Mouse (Mus musculus) monocyte, adult 5-6 weeks (primary cell): Measurements from ENCODE around the gene Tbl1x. TPM values are rescaled to one million over a fixed set of nuclear protein-coding genes. Genes with fewer than 3 reads are reported as not detected.
"Not testable (repeated sequence)": the region's sequence is repeated elsewhere in the genome, so short reads cannot be mapped to it uniquely, and the experiment has no call there.

Experiments used
- ATAC-seq: fragments of 153-309, 156-312 bp; replicated peaks from 2 replicates; pipeline ENCODE4 v1.8.0; 2017; ENCODE audit warnings: mild to moderate bottlenecking; ENCODE audit not compliant: low TSS enrichment, insufficient number of reproducible peaks, severe bottlenecking, poor library complexity, low FRiP score
- total RNA-seq: library from RNA; stranded (forward); fragments of 200-1000, 200-491, 200-594 nt; gene quantifications from 3 replicates; pipeline ENCODE4 v1.2.3, GENCODE M21; 2017

The Tbl1x gene
- total RNA-seq, 1 experiment from 2014 or later, result 18.1 TPM

DNA sequence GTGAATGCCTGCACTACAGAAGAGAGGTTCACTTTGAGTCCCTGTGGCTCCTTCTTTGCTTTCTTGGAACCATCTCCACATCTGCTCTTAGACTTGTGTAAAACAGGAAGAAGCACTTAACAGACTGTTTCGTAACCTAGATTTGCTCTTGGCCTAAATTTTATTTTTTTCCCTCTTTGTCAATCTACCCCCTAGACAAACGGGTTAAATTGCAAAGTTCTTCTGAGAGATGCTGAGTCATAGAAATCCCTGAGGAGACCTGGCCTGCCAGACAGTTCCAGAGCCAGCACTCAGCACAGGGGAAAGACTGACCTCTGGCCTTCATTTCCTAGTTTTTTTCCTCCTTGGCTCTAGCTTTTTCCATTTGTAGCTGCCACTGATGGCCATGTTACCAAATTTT is 23.1 kb downstream of the Tbl1x start:
- no peak for ATAC-seq

DNA sequence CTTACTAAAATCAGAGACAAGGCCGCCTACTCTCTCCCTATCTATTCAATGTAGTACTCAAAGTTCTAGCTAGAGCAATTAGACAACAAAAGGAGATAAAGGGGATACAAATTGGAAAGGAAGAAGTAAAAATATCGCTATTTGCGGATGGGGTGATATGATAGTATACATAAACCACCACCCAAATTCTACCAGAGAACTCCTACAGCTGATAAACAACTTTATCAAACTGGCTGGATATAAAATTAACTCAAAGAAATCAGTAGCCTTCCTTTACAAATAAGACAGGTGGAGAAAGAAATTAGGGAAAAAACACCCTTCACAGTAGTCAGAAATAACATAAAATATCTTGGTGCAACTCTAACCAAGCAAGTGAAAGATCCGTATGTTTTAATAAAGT is 29.0 kb downstream of the Tbl1x start:
- not testable (repeated sequence) for ATAC-seq

DNA sequence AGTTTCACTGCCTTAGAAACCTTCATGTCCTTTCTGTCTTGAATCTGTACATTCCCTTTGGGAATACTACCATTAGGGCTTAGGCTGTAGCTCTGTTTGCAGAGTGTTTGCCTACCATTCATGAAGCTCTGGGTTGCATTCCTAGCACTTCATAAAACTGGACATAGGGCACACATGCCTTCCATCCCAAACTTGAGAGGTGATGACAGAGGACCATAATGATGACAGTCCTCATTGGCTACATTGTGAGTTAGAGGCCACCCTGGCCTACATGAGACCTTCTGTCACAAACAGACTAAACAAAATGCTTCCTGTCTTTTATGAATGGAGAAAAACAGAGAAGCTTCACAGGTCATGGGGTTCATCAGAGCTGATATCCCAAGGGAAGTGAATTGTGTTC is 33.2 kb downstream of the Tbl1x start:
- no peak for ATAC-seq

DNA sequence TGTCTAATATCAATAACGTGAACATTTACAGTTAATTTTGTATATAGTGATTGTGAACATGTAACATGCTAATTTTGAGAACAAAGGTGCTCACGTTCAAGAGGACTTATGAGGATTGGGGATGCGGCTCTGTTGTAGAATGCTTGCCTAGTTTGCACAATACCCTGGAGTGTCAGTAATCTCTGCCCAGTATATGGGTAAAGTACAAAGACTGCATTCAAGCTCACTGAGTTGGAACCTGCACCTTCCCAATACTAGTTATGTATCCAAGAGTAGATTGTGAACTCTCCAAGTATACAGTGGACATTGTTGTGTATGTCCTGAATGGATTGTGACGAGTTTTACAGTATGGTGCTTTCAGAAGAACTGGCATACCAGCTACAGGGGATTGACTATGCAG is 33.7 kb downstream of the Tbl1x start:
- ATAC-seq, result no peak

DNA sequence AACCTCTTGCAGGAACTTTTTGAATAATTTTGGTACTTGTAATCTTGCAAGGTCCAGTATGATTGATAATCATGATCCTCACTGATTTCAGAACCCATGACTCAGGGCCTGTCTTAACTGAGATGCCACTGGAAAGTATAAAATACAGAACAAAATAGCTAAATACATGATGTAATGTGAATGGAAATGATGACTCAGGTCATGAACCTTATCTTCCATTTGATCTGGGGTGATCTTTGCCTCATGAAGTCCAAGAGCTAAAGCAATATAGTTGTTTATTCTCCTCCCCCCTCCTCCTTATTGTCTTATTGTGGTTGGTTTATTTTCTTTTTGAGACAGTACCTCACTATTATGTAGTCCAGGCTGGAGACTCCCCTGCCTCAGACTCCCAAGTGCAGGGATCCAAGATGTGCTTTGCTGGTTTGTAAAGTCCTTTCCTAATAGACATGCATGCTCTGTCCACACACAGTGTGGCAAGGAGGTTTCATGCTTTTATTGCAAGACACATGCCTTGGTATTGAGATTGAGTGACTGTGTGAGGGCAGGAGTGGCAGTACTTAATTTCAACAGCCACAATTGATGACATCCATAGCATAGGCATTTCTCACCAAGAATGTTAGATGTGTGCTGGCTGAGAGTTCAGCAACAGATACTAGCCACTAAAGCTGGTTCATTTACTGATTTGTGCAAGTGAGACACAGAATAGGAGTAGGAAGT is 34.7 kb downstream of the Tbl1x start:
- ATAC-seq, result no peak

DNA sequence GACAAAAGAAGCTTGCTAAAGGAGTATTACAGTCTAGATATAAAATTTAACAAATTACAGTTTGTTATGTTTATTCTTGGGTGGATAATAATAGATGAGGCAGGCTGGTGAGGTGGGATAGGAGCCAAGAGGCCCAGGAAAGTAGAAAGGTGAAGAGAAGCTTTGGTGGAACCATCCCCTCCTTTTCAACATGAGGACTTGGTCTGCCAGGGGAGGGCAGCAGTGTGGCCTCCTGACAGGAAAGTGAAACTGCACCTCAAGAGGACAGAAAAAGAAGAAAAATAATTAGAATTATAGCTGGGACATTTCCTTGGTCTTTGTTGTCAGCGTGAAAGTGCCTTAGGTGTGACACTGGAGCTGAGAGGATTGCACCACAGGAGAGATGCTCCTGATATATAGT is 35.6 kb downstream of the Tbl1x start:
- no peak for ATAC-seq

DNA sequence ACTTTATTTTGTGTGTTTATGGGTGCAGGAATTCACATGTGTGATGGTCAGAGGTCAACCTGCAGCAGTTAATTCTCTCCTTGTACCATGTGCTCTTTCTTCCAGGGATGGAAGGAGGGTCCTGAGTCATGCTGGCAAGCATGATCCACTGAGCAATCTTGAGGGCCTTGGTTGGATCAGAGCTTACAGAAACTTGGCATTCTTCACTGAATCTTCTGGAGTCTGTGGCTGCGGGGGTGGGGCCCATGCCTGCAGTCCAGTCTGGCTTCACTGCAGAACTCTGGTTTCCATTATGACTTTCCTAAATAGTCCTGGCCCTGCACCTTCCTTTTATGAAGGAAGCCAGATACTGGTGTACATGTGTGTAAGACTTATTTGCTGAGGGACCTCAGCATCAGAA is 38.1 kb downstream of the Tbl1x start:
- ATAC-seq, result no peak

DNA sequence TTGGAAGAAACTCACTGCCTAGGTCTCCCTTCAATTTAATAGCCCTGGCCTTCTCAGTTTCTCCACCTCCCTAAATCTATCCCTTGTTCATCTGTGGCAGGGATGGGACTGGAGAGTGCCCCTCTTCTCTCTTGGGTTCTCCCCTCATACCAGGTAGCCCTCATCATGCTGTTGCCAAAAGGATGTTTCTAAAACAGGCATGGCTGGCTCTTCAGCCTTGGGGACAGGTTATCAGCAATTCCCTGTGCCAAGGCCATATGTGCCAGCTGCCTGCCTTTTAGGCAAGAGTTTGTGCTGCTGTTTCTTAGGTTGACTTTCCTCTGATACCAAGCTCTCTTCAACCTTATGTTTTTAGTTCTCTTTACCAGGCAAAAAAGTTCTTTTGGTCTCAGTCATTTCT is 39.6 kb downstream of the Tbl1x start:
- no peak for ATAC-seq

DNA sequence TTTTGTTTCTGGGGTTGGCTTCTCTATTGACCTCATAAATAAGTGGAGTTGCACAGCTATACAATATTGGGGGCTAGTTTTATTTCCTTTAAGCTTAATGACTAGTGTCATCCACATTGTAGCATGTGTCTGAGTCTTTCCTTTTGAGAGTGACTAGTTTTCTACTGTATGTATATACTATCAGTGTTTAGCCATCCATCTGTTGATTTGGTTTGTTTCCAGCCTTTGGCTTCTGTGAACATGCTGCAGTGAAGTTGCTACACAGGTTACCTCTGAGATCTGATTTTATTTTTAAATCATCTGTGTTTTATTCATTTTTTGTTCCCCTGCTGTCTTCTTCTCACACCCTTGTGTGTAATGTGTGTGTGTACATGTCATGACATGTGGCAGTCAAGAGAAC is 40.5 kb downstream of the Tbl1x start:
- ATAC-seq, result no peak

DNA sequence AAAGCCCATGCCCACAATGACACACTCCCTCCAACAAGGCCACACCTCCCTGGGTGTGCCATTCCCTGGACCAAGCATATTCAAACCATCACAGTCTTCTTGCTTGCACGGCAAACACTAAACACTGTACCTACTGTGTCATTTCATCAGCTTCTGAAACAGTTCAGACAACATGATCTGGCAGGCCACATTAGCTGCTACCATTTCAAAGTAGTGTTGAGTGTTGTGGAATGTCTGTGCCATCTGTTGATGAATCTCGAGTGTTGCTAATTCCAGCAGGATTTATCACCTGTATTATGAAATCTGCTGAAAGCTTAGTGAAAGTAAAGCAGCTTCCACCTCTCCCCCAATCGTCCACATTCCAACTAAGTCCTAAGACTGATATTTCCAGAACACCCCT is 41.3 kb downstream of the Tbl1x start:
- no peak for ATAC-seq

DNA sequence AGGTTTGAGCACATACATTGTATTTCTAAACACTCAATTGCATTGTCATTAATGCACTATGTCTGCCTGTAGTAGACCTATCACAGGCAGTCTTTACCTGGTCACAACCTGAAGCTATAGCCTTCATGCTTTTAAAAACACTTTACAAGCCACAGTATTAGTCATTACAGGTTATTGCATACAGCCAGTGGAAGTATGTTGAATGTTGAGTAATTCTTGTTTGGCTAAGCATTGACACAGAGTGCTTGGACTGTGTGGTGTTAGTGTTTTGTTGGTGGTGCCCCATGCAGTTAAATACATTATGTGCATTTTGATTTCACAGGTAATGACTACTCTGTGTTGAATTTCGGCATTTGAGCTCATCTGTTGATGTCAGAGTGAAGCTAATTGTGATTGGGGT is 45.2 kb downstream of the Tbl1x start:
- no peak for ATAC-seq

DNA sequence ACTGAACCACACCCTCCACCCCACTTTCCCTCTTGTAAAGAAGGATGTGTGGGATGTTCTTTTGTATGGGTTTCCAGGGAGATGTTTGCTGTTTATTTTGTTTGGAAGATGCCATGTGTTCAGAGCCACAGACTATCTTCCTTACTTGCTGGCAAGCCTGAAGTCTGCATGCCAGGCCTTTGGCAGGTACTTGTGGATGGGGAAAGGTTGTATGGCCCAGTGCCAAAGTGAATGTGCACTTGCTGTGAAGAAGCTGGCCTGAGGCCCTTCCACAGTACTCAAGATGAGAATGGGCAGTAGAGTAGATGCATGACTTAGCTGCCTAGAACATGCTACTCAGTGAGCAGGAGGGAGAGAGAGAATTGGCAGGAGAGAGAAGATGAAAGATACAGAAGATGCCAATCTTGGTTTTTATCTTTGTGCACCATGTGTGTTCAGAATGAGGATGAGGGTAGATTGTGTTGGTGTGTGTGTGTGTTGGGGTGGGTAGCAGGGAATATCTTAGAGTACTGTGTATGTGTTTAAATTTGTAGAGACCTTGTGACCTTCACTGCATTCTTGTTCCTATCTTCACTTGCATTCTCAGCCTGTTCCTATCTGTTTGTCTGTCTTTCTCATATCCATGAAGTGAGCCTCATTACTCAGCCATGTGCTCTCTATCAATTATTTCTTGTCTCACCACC is 48.5 kb downstream of the Tbl1x start:
- ATAC-seq, result no peak

DNA sequence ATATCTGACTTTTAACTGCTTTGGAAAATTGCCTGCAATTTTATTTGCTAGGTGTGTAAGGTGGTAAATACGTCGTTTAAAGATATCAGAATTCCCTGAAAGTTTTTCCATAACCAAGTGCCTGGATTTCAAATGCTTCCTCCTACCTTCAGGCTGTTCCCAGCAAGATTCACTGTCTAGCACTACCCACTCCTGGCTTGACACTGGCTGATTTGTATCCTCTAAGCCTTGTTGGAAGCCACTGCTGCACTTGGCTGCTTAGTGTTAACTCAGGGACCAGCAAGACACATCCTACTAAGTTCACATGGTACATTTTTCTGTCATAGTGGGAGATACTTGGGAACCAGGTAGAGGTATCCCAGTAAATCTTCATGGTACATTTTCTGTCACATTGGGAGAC is 52.8 kb downstream of the Tbl1x start:
- ATAC-seq, result no peak

DNA sequence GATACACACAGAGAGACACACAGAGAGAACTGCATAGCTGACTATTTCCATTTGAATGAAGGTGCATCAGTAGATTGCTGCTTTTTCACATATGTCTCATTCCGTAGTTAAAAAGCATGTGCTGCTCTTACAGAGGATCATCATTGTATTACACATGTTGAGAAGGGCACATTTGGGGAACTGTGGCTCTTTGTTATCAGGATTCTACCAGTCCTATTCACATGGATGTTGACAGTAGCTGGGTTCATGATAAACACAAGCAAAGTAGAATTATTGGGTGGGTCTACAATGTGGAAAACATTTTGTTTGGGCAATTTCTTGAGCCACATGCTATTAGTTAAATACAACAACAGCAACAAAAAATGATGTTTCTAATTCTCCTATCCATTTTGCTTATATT is 55.9 kb downstream of the Tbl1x start:
- no peak for ATAC-seq

DNA sequence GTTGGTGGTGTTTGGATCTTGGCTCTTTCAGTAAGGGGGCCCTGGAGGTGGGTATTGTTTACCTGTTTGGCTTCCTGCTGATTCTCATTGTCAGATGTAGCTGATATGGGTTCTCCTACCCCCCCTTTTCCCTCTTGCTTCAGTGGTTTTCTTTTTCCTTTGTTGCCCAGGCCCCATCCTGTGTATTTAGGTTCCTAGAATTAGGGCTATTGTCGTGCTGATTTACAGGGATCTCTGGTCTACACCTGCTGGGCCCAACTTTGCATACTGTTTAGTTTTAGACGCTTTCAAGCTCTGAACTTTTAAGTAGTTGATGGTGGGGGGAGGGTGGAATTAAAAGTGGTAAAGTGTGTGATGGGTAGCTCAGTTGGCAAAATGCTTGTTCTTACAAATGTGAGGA is 57.2 kb downstream of the Tbl1x start:
- no peak for ATAC-seq

DNA sequence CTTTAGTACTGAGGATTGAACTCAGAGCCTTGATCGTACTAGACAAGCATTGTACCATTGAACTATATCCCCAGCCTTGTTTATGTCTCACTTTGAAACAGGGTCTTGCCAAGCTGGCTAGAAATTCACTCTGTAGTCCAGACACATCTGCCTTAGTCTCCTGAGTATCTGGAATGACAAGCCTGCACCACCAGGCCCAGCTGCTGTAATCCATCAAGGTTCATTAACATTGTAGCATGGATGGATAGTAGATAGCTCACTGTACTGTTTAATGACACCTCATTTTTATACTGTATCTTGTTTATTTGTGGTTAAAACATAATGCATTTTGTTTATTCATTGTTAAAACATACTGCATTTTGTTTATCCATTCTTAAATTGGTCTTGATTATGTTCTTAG is 62.9 kb downstream of the Tbl1x start:
- no peak for ATAC-seq

DNA sequence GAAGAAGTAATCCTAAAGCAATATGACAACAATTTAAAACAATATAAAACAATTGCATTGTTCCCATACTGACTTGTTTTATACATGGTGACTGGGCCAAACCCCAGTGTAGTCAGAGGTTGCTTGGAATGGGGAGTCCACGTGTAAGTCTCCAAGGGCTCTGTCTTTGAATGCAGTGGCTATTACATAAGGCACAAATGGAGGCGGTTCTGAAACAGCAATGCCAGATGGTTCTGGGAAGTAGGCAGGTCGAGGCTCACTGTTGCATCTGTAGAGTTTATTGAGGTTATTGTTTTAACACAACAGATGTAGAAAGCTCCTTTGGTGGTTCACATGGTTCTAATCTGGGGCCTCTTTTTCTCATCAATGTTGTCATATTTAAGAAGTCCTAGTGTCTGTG is 66.3 kb downstream of the Tbl1x start:
- ATAC-seq, result no peak

DNA sequence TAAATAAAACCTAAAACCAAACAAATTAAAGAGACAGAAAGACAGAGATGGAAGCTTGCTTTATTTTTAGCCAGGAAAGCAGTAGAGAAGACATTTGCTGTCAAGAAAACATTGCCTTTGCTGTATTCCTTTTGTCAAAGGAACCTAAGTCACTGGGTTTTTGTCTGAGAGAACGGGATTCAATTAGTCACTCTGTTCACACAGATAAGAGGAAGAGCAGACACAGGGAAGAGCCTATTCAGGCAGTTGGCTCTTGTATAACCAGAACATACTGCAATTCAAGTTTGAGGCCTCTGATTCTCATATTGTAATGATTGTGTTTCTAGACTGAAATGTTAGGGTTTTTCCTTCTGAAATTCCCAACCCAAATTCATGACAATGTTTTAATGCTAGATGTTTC is 67.4 kb downstream of the Tbl1x start:
- no peak for ATAC-seq

DNA sequence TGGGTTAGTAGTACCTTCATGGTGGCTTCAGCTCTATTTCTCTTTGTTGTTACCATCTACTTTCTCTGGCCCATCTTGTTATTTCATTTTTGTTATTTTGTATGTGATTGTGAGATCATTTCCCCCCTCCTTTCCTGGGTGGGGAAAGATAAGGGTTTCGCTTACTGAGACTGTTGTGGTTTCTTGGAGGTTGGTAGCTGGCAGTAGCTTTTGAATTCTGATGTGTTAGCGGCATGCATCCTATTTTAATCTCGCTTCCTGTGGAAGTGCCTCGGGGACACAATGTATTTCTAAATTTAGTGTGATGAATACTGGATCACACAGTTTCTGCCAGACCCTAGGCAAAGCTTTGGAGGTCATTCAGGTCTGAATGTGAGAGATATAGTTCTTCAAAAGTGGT is 69.2 kb downstream of the Tbl1x start:
- ATAC-seq, result no peak

DNA sequence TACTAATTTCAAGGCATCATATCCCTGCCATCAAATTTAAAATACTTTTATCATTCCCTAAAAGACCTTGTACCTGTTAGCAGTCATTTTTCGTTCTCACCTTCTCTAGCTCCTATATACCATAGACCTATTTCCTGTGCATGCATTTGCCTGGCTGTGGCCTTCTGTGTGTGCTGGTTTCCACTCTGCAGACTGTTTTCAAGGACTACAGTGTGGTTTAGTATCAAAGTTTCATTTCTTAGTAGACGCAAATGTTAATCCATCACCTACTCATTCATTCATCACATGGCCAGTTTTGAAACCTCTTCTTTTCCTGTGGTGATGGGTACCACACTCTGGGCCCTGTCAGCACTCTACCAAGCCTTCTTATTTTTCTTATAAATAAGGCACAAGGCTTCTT is 75.2 kb downstream of the Tbl1x start:
- ATAC-seq, result no peak
